ENCODE assay signal across 14 mouse cellular contexts in the genomic region with DNA sequence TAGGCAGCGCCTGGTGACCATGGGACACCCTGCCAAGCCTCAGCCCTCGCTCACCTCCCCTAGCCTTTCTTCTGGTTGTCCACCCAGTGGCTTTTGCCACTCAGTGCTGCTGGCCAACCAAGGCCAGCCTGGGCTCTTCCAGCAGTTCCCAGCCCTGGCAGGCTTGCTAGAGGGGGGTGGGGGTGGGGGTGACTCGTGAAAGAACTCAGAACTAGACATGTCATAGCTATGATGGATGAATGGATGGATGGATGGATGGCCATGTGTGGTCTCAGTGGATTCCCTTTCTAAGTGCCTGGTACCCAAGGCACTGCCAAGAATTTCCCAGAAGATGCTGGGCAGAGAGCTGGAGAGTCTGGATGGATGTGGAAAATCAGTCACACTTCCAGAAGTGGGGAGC. TPM values are rescaled to one million over a fixed set of nuclear protein-coding genes. Genes with fewer than 3 reads are reported as not detected.
DNase-seq lines count a peak whose midpoint lies in the region; ATAC-seq and TF ChIP-seq lines count a peak whose summit lies in the region.
"Had no signal": no experiment of that assay in that cellular context is flagged by ENCODE, and none has a peak within 500 bp of the region (broad histone marks: within the 10 kb centered on the region; RNA-seq: fewer than 3 reads in every experiment).

No protein-coding gene starts in this region.

- no peaks in the 10 kb centered on the region for H3K9me3 ChIP-seq in hindbrain, embryonic 10.5 days
- H3K9me3 ChIP-seq in hindbrain, postnatal 0 days (ENCODE audit: low read length), result no peaks in the 10 kb centered on the region
- H3K9me3 ChIP-seq in lung, embryonic 16.5 days (ENCODE audit: control insufficient read depth, low read length), result no peaks in the 10 kb centered on the region
- no peaks in the 10 kb centered on the region for H3K9me3 ChIP-seq in embryonic facial prominence, embryonic 14.5 days (ENCODE audit: control insufficient read depth, low read length)
- H3K9me3 ChIP-seq: forebrain, embryonic 15.5 days; limb, embryonic 13.5 days had no signal

- no peaks in the 10 kb centered on the region for H3K36me3 ChIP-seq in hindbrain, embryonic 10.5 days
- no peaks in the 10 kb centered on the region for H3K36me3 ChIP-seq in hindbrain, postnatal 0 days (ENCODE audit: insufficient read depth, low read length)
- H3K36me3 ChIP-seq in lung, embryonic 16.5 days (ENCODE audit: control insufficient read depth, insufficient read depth, low read length), result no peaks in the 10 kb centered on the region
- H3K36me3 ChIP-seq in embryonic facial prominence, embryonic 14.5 days (ENCODE audit: control insufficient read depth, insufficient read depth, low read length), result no peaks in the 10 kb centered on the region
- H3K36me3 ChIP-seq: forebrain, embryonic 15.5 days; limb, embryonic 13.5 days had no signal

- TF ChIP-seq CTCF in hindbrain, postnatal 0 days (IDR thresholded peaks at IDR 0.05; ENCODE audit: low read depth), result no peak

- no peak for ATAC-seq in hindbrain, postnatal 0 days
- no peak for ATAC-seq in lung, embryonic 16.5 days (ENCODE audit: low read depth)
- ATAC-seq in embryonic facial prominence, embryonic 14.5 days (ENCODE audit: low read depth), result no peak

- peaks cover 47% of the 10 kb centered on the region for H3K4me1 ChIP-seq in hindbrain, embryonic 10.5 days (replicated peaks)
- H3K4me1 ChIP-seq in hindbrain, postnatal 0 days (ENCODE audit: insufficient read depth, low read length), result peaks cover 7% of the 10 kb centered on the region; the same call in 1 of the 2 replicates
- H3K4me1 ChIP-seq in lung, embryonic 16.5 days (replicated peaks; ENCODE audit: control insufficient read depth, insufficient read depth, low read length), result peaks cover 9% of the 10 kb centered on the region
- peaks cover 18% of the 10 kb centered on the region; the same call in 1 of the 2 replicates for H3K4me1 ChIP-seq in embryonic facial prominence, embryonic 14.5 days (ENCODE audit: control insufficient read depth, insufficient read depth, low read length)

- H3K27ac ChIP-seq in hindbrain, embryonic 10.5 days, result peak overlapping the region; percentile 91
- no peak overlapping the region for H3K27ac ChIP-seq in hindbrain, postnatal 0 days
- H3K27ac ChIP-seq in lung, embryonic 16.5 days (ENCODE audit: low read length), result peak overlapping the region; percentile 74
- peak overlapping the region; percentile 36; the same call in 1 of the 2 replicates for H3K27ac ChIP-seq in embryonic facial prominence, embryonic 14.5 days (replicated peaks; ENCODE audit: low read depth, low read length)
- H3K27ac ChIP-seq: forebrain, embryonic 15.5 days; gastrocnemius, adult 2 months had no signal

- no peak for DNase-seq in hindbrain, embryonic 10.5 days (ENCODE audit: low spot score)
- DNase-seq in hindbrain, postnatal 0 days (ENCODE audit: low spot score), result no peak
- no peak for DNase-seq in lung, postnatal 36 days
- DNase-seq in NIH3T3 (ENCODE audit: low read depth), result peak; percentile 79
- DNase-seq in embryonic facial prominence, embryonic 14.5 days (ENCODE audit: low spot score), result no peak
- no peak for DNase-seq in layer of hippocampus, adult 8-10 months (ENCODE audit: low spot score in 2 of 2)
- DNase-seq: adrenal gland, adult 2 months; cerebellum, adult 9-10 months; embryo, embryonic 11 days; gastrocnemius, adult 2 months; lung, adult 18-20 months had no signal

- WGBS in hindbrain, embryonic 10.5 days, result 85% methylated on average over 3 of the region's 3 CpGs
- 77% methylated on average over 3 of the region's 3 CpGs for WGBS in hindbrain, postnatal 0 days
- 63% methylated on average over 3 of the region's 3 CpGs for WGBS in lung, embryonic 16.5 days
- WGBS in embryonic facial prominence, embryonic 14.5 days, result 69% methylated on average over 3 of the region's 3 CpGs

- no peak overlapping the region for H3K4me2 ChIP-seq in hindbrain, postnatal 0 days (ENCODE audit: low read depth, low read length)
- H3K4me2 ChIP-seq in lung, embryonic 16.5 days (ENCODE audit: low read depth, low read length), result no peak overlapping the region
- no peak overlapping the region for H3K4me2 ChIP-seq in embryonic facial prominence, embryonic 14.5 days (ENCODE audit: low read depth, low read length)
- H3K4me2 ChIP-seq: forebrain, embryonic 15.5 days had no signal

- H3K27me3 ChIP-seq in hindbrain, embryonic 10.5 days (ENCODE audit: insufficient read depth, poor library complexity, severe bottlenecking), result peaks cover 20% of the 10 kb centered on the region
- no peaks in the 10 kb centered on the region for H3K27me3 ChIP-seq in hindbrain, postnatal 0 days (ENCODE audit: insufficient read depth, low read length)
- no peaks in the 10 kb centered on the region for H3K27me3 ChIP-seq in lung, embryonic 16.5 days (ENCODE audit: control insufficient read depth, insufficient read depth, low read depth, low read length)
- no peaks in the 10 kb centered on the region for H3K27me3 ChIP-seq in embryonic facial prominence, embryonic 14.5 days (replicated peaks; ENCODE audit: control insufficient read depth, insufficient read depth, low read length)
- H3K27me3 ChIP-seq: forebrain, embryonic 15.5 days had no signal

- H3K9ac ChIP-seq in hindbrain, postnatal 0 days (replicated peaks; ENCODE audit: low read length), result no peak overlapping the region
- H3K9ac ChIP-seq in lung, embryonic 16.5 days (ENCODE audit: low read length), result peak overlapping the region; percentile 39
- no peak overlapping the region; the same call in 1 of the 2 replicates for H3K9ac ChIP-seq in embryonic facial prominence, embryonic 14.5 days (ENCODE audit: low read depth, low read length)
- H3K9ac ChIP-seq: forebrain, embryonic 15.5 days had no signal

- H3K4me3 ChIP-seq in hindbrain, embryonic 10.5 days, result no peak overlapping the region
- H3K4me3 ChIP-seq in hindbrain, postnatal 0 days (ENCODE audit: low read length), result no peak overlapping the region
- no peak overlapping the region for H3K4me3 ChIP-seq in lung, embryonic 16.5 days (ENCODE audit: low read length)
- no peak overlapping the region for H3K4me3 ChIP-seq in embryonic facial prominence, embryonic 14.5 days (ENCODE audit: low read depth, low read length)
- H3K4me3 ChIP-seq: forebrain, embryonic 15.5 days; gastrocnemius, adult 2 months; limb, embryonic 13.5 days had no signal

RNA-seq across cellular contexts. Expression of a gene that starts 35.0 kb away (rescaled TPM):
- 6.2 and 8.1 TPM in 2 replicates for polyA plus RNA-seq in hindbrain, embryonic 10.5 days (2016; fragmentation: Nextera tagmentation; extraction: Ambion mirVana)
- 5.1 and 7.7 TPM in 2 replicates for total RNA-seq in hindbrain, postnatal 0 days (2014; rRNA removed)
- 3.7 and 4.5 TPM in 2 replicates for polyA plus RNA-seq in hindbrain, postnatal 0 days (2015; fragmentation: Nextera tagmentation; extraction: Ambion mirVana)
- polyA plus RNA-seq in lung, embryonic 16.5 days (2015; fragmentation: Nextera tagmentation; extraction: Ambion mirVana), result 11.4 and 12.6 TPM in 2 replicates
- 2.9 and 3.0 TPM in 2 replicates for polyA plus RNA-seq in embryonic facial prominence, embryonic 14.5 days (2014; fragmentation: Nextera tagmentation; extraction: Ambion mirVana)
- total RNA-seq in layer of hippocampus, adult 8-10 months (2022), result 1 to 10 TPM; 3.4 to 4.5 (median 4.1) TPM
